20 mouse cellular contexts compared by ENCODE assay signal in genomic region chr10:21410711-21411110, GRCm38 (mm10). TPM values are rescaled to one million over a fixed set of nuclear protein-coding genes. Genes with fewer than 3 reads are reported as not detected.
"Had no signal": no experiment of that assay in that cellular context is flagged by ENCODE, and none has a peak within 500 bp of the region (broad histone marks: within the 10 kb centered on the region; RNA-seq: fewer than 3 reads in every experiment).

No protein-coding gene starts in this region.

- H3K4me3 ChIP-seq: megakaryocyte, embryonic 14.5 days; midbrain, embryonic 12.5 days; neural tube, embryonic 12.5 days had no signal

- H3K4me1 ChIP-seq: megakaryocyte, embryonic 14.5 days; midbrain, embryonic 12.5 days; neural tube, embryonic 12.5 days had no signal

- H3K27ac ChIP-seq: liver, embryonic 14.5 days; macrophage; midbrain, embryonic 12.5 days; neural tube, embryonic 12.5 days had no signal

- H3K9ac ChIP-seq: liver, embryonic 14.5 days; lung, embryonic 14.5 days; midbrain, embryonic 12.5 days; neural tube, embryonic 12.5 days had no signal

- H3K27me3 ChIP-seq: midbrain, embryonic 12.5 days; neural tube, embryonic 12.5 days had no signal

- H3K36me3 ChIP-seq: midbrain, embryonic 12.5 days; neural tube, embryonic 12.5 days had no signal

- DNase-seq: lung, adult 18-20 months; lung, embryonic 14.5 days; lung, postnatal 10 days; lung, postnatal 36 days; midbrain, embryonic 14.5 days; right cerebral cortex, postnatal 25 days; right cerebral cortex, postnatal 4 days; spleen, adult 18-20 months; thymus, adult 18-20 months; thymus, postnatal 14 days; thymus, postnatal 36 days had no signal

RNA-seq across cellular contexts. Expression of gene Aldh8a1, which starts 33.6 kb away (rescaled TPM):
- total RNA-seq: megakaryocyte progenitor cell, adult 5-6 weeks; monocyte, adult 5-6 weeks had no signal
- polyA plus RNA-seq: lung, embryonic 14.5 days; macrophage; midbrain, embryonic 14.5 days; midbrain, postnatal 0 days; small intestine, adult 2 months had no signal
